Mouse (Mus musculus) neural tube, embryonic 11.5 days (tissue): ENCODE data around the gene Csad. TPM values are rescaled to one million over a fixed set of nuclear protein-coding genes. Genes with fewer than 3 reads are reported as not detected.
A peak's percentile ranks its signal among the peaks of the same experiment; 100 is the strongest.

ENCODE experiments used
- ATAC-seq: fragments of 200-750 bp; cut with Nextera tagmentation; 2 replicates; pipeline ENCODE4 v1.8.0; 2017; ENCODE audit warnings: moderate number of reproducible peaks, mild to moderate bottlenecking, moderate TSS enrichment, moderate library complexity; ENCODE audit not compliant: insufficient read depth, low FRiP score, low TSS enrichment
- DNase-seq: peaks from one replicate; pipeline ENCODE4 v3.0.0-alpha.2; 2015; ENCODE audit warnings: low spot score
- H3K27ac ChIP-seq: fragments of 300-500 bp; sonication (generic); 2 replicates; pipeline ENCODE4 v1.5.1; 2014; ENCODE audit warnings: low read depth, mild to moderate bottlenecking, low read length
- H3K27me3 ChIP-seq: fragments of 300-500 bp; sonication (generic); 2 replicates; pipeline ENCODE4 v1.6.1; 2014; ENCODE audit warnings: mild to moderate bottlenecking, low read length, mixed read lengths; ENCODE audit not compliant: control insufficient read depth, insufficient read depth
- H3K36me3 ChIP-seq: fragments of 300-500 bp; sonication (generic); 2 replicates; pipeline ENCODE4 v1.6.1; 2014; ENCODE audit warnings: mild to moderate bottlenecking, low read length, moderate library complexity, mixed read lengths; ENCODE audit not compliant: control insufficient read depth, insufficient read depth
- H3K4me1 ChIP-seq: fragments of 300-500 bp; sonication (generic); 2 replicates; pipeline ENCODE4 v1.6.1; 2014; ENCODE audit warnings: low read length, mixed read lengths; ENCODE audit not compliant: control insufficient read depth, insufficient read depth
- H3K4me2 ChIP-seq: fragments of 300-500 bp; sonication (generic); 2 replicates; pipeline ENCODE4 v1.6.1; 2014; ENCODE audit warnings: low read depth, mild to moderate bottlenecking, moderate library complexity
- H3K4me3 ChIP-seq: fragments of 300-500 bp; sonication (generic); 2 replicates; pipeline ENCODE4 v1.5.1; 2014; ENCODE audit warnings: low read depth, low read length
- H3K9ac ChIP-seq: fragments of 300-500 bp; sonication (generic); 2 replicates; pipeline ENCODE4 v1.6.1; 2014; ENCODE audit warnings: mild to moderate bottlenecking, low read length
- H3K9me3 ChIP-seq: fragments of 300-500 bp; sonication (generic); 2 replicates; pipeline ENCODE4 v1.6.1; 2016; ENCODE audit warnings: low read length; ENCODE audit not compliant: control insufficient read depth
- WGBS: fragments of 180-500 bp; shearing (Covaris S2); extraction: QIAGEN DNeasy Blood & Tissue Kit; methylation state at CpG from one replicate; pipeline ENCODE4 v1.1.7; 2014; 5-methylcytosine and 5-hydroxymethylcytosine counted together
- polyA plus RNA-seq: library from polyadenylated mRNA; unstranded; fragments of >200 nt; fragmentation: Nextera tagmentation; extraction: Ambion mirVana; gene quantifications from 2 replicates; pipeline ENCODE4 v1.2.1, GENCODE M21; 2014

Csad gene
- polyA plus RNA-seq, 1 experiment from 2014 or later: 32.8 TPM

- DNase-seq (no peak), ATAC-seq (no peak)
- Histone ChIP-seq H3K27me3 (no peaks in the 10 kb centered on the region), H3K36me3 (peaks cover 2% of the 10 kb centered on the region; the same call in 1 of the 2 replicates), H3K9me3 (no peaks in the 10 kb centered on the region), H3K4me3 (no peak overlapping the region), H3K4me2 (no peak overlapping the region), H3K9ac (no peak overlapping the region), H3K4me1 (no peaks in the 10 kb centered on the region), H3K27ac (no peak overlapping the region)
- WGBS: 83% methylated on average over 3 of the region's 3 CpGs
Observed at GRCm38 (mm10) chr15:102183076-102183475, 21.4 kb downstream of the Csad start.

DNA sequence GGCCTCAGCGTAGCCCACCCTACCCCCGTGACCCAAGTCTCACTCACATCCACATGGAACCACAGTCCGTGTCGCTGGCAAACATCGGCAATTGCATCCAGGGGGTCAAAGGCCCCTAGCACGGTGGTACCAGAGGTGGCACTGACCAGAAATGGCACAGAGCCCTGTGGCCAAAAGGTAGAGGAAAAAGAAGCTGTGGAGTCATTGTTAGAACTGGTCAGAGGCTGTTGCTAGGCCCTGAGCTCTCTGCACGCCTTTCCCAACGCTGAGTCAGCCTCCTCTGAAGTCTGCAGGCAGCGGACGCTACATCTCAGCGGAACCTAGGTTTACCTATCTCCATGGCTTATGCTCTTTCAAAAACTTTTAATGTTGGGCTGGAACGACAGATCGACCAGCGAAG is 24.6 kb downstream of the Csad start:
- ATAC-seq: no peak
- Histone ChIP-seq H3K36me3 (no peaks in the 10 kb centered on the region), H3K9me3 (no peaks in the 10 kb centered on the region), H3K4me2 (no peak overlapping the region), H3K9ac (no peak overlapping the region), H3K4me3 (no peak overlapping the region), H3K4me1 (no peaks in the 10 kb centered on the region), H3K27ac (no peak overlapping the region), H3K27me3 (no peaks in the 10 kb centered on the region)
- DNase-seq: no peak
- 93% methylated on average over 14 of the region's 14 CpGs for WGBS

DNA sequence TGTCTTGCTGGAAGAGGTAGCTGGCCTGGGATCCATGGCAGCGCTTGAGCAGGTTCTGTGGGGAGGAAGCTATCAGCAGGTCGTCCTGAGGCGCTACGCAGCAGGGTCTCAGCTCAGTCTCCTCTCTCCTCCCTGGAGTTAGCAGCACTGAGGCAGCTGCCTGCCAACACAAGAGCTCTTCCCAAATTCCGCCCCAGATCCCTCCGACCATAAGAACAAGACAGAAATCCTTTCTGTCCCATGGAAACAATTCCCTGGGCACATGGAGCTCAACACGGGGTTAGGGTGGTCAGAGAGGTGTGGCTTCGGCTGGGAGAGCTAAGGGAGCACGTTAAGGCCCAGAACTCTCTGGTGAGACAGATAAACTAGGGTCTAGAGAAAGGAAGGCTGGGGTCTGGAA is 25.4 kb downstream of the Csad start:
- Histone ChIP-seq H3K4me2 (no peak overlapping the region), H3K36me3 (no peaks in the 10 kb centered on the region), H3K9me3 (no peaks in the 10 kb centered on the region), H3K4me1 (no peaks in the 10 kb centered on the region), H3K9ac (no peak overlapping the region), H3K27ac (no peak overlapping the region), H3K4me3 (no peak overlapping the region), H3K27me3 (no peaks in the 10 kb centered on the region)
- ATAC-seq (no peak), DNase-seq (no peak)
- WGBS: 82% methylated on average over 9 of the region's 9 CpGs

- no peak for ATAC-seq
- no peak overlapping the region for H3K9ac ChIP-seq
- 17% methylated on average over 6 of the region's 6 CpGs for WGBS
- peak; percentile 65 for DNase-seq
- no peaks in the 10 kb centered on the region for H3K4me1 ChIP-seq
- no peaks in the 10 kb centered on the region for H3K27me3 ChIP-seq
- no peaks in the 10 kb centered on the region for H3K36me3 ChIP-seq
- no peak overlapping the region for H3K4me3 ChIP-seq
- H3K27ac ChIP-seq: no peak overlapping the region
- H3K4me2 ChIP-seq: no peak overlapping the region
- H3K9me3 ChIP-seq: no peaks in the 10 kb centered on the region
Observed at GRCm38 (mm10) chr15:102178279-102178678, 26.2 kb downstream of the Csad start.

DNA sequence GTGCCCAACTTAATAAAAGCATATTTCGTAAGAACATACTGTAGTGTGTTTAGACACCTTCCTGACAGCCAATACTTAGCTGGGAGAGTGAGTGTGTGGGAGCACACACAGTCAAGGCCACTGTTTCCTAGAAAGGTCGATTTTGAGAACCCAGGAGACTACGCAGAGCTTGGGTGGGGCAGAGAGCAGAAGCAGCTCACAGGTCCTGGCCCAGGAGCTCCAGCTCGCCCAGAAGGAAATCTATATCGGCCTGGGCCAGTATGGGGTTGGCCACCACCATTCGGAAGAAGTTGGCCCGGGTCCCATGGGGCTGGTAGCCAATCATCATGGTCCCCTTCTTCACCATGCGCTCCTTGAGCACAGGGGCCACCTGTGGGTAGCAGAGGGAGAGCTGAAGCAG is 27.1 kb downstream of the Csad start:
- 84% methylated on average over 8 of the region's 8 CpGs for WGBS
- H3K27ac ChIP-seq: no peak overlapping the region
- no peak for ATAC-seq
- H3K27me3 ChIP-seq: no peaks in the 10 kb centered on the region
- H3K36me3 ChIP-seq: no peaks in the 10 kb centered on the region
- DNase-seq: no peak
- no peak overlapping the region for H3K9ac ChIP-seq
- H3K4me3 ChIP-seq: no peak overlapping the region
- H3K4me1 ChIP-seq: no peaks in the 10 kb centered on the region
- H3K9me3 ChIP-seq: no peaks in the 10 kb centered on the region
- no peak overlapping the region for H3K4me2 ChIP-seq

GRCm38 (mm10) chr15:102176571-102177316 is 27.8 kb downstream of the Csad start:
- ATAC-seq: no peak
- Histone ChIP-seq H3K9me3 (no peaks in the 10 kb centered on the region), H3K4me3 (no peak overlapping the region), H3K4me2 (no peak overlapping the region), H3K9ac (no peak overlapping the region), H3K36me3 (no peaks in the 10 kb centered on the region), H3K4me1 (no peaks in the 10 kb centered on the region), H3K27ac (no peak overlapping the region), H3K27me3 (no peaks in the 10 kb centered on the region)
- 89% methylated on average over 7 of the region's 7 CpGs for WGBS
- DNase-seq: no peak

DNA sequence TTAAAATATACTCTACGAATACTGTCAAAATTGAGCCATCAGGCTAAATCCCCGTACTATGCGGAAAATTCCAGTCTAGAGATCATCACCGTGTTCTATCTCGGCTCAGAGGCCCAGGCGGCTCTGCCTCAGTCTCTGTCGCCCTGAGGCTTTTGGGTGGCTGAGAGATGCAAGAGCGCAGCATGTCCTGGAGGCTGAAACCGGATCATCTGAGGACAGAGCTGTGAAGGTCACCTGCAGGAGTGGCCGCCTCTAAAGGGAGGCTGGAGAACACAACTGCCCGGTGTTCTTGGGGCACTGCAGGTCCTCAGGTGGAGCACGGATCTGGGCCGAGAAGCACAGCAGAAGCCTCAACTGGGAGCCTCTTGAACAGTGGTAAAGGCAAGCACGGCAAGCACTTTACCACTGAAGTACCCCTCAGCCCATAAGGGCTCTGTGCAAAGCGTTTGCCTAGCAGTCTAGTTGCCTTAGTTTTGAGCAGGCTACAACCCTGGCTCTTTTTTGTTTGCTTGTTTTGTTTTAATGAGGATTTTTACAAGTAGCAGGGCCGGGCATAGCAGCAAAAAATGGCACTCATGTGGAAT is 28.7 kb downstream of the Csad start:
- no peak overlapping the region for H3K4me2 ChIP-seq
- H3K36me3 ChIP-seq: no peaks in the 10 kb centered on the region
- WGBS: 87% methylated on average over 16 of the region's 16 CpGs
- H3K9ac ChIP-seq: no peak overlapping the region
- no peak overlapping the region for H3K27ac ChIP-seq
- no peak overlapping the region for H3K4me3 ChIP-seq
- H3K27me3 ChIP-seq: no peaks in the 10 kb centered on the region
- no peak for ATAC-seq
- no peak for DNase-seq
- no peaks in the 10 kb centered on the region for H3K4me1 ChIP-seq
- no peaks in the 10 kb centered on the region for H3K9me3 ChIP-seq

DNA sequence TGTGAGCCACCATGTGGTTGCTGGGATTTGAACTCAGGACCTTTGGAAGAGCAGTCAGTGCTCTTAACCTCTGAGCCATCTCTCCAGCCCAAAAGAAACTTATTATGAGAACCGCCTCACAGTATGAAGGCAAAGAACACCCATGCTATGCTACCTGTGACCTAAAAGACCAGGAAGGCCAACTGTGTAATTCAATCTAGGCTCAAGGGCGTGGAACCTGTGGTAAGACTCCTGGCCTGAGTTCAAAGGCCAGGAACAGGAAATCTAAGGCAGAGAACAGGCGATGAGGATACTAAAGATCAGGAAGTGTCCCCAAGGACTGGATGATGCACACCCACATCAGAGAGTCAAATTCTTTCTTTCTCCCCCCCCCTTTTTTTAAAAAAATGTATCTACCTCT is 30.9 kb downstream of the Csad start:
- H3K4me3 ChIP-seq: no peak overlapping the region

GRCm38 (mm10) chr15:102169064-102169463 is 35.5 kb downstream of the Csad start:
- H3K27me3 ChIP-seq: no peaks in the 10 kb centered on the region
- no peak for ATAC-seq
- WGBS: 61% methylated on average over 2 of the region's 2 CpGs
- no peak overlapping the region for H3K4me3 ChIP-seq
- H3K9me3 ChIP-seq: no peaks in the 10 kb centered on the region
- no peak overlapping the region for H3K4me2 ChIP-seq
- H3K4me1 ChIP-seq: no peaks in the 10 kb centered on the region
- H3K36me3 ChIP-seq: no peaks in the 10 kb centered on the region
- no peak for DNase-seq
- no peak overlapping the region for H3K9ac ChIP-seq
- no peak overlapping the region for H3K27ac ChIP-seq

More for the DNA sequence above, 30.9 kb downstream of the Csad start:
- Histone ChIP-seq H3K4me1 (no peaks in the 10 kb centered on the region), H3K4me2 (no peak overlapping the region), H3K9ac (no peak overlapping the region), H3K9me3 (no peaks in the 10 kb centered on the region), H3K36me3 (no peaks in the 10 kb centered on the region), H3K27me3 (no peaks in the 10 kb centered on the region), H3K27ac (no peak overlapping the region)
- WGBS: 91% methylated on average over 3 of the region's 3 CpGs
- ATAC-seq: no peak
- no peak for DNase-seq
